Mouse (Mus musculus) midbrain, embryonic 14.5 days (tissue): Measurements from ENCODE around the gene Osbpl3. TPM values are rescaled to one million over a fixed set of nuclear protein-coding genes. Genes with fewer than 3 reads are reported as not detected.

ENCODE experiments used
- ATAC-seq: fragments of 200-750 bp; cut with Nextera tagmentation; 2 replicates; pipeline ENCODE4 v1.8.0; 2017; ENCODE audit warnings: moderate number of reproducible peaks, moderate library complexity; ENCODE audit not compliant: low FRiP score, low TSS enrichment
- DNase-seq: peaks from one replicate; pipeline ENCODE4 v3.0.0-alpha.2; 2015
- H3K27ac ChIP-seq: fragments of 300-500 bp; sonication (generic); replicated peaks from 2 replicates; pipeline ENCODE4 v1.5.1; 2014; ENCODE audit warnings: mild to moderate bottlenecking, low read depth, low read length, moderate library complexity
- H3K27me3 ChIP-seq: fragments of 300-500 bp; sonication (generic); 2 replicates; pipeline ENCODE4 v1.6.1; 2014; ENCODE audit warnings: low read length, control low read depth, mixed read lengths; ENCODE audit not compliant: control insufficient read depth, insufficient read depth
- H3K36me3 ChIP-seq: fragments of 300-500 bp; sonication (generic); 2 replicates; pipeline ENCODE4 v1.6.1; 2014; ENCODE audit warnings: low read length, control low read depth; ENCODE audit not compliant: control insufficient read depth, insufficient read depth
- H3K4me1 ChIP-seq: fragments of 300-500 bp; sonication (generic); 2 replicates; pipeline ENCODE4 v1.6.1; 2014; ENCODE audit warnings: mild to moderate bottlenecking, antibody characterized with exemption, low read length, control low read depth; ENCODE audit not compliant: control insufficient read depth, insufficient read depth
- H3K4me2 ChIP-seq: fragments of 300-500 bp; sonication (generic); 2 replicates; pipeline ENCODE4 v1.6.1; 2014; ENCODE audit warnings: mild to moderate bottlenecking, low read length, moderate library complexity
- H3K4me3 ChIP-seq: fragments of 300-500 bp; sonication (generic); replicated peaks from 2 replicates; pipeline ENCODE4 v1.5.1; 2014; ENCODE audit warnings: low read depth, low read length
- H3K9ac ChIP-seq: fragments of 300-500 bp; sonication (generic); replicated peaks from 2 replicates; pipeline ENCODE4 v1.6.1; 2014; ENCODE audit warnings: mild to moderate bottlenecking, low read length, moderate library complexity
- H3K9me3 ChIP-seq: fragments of 300-500 bp; sonication (generic); 2 replicates; pipeline ENCODE4 v1.6.1; 2016; ENCODE audit warnings: low read length, control low read depth, mixed read lengths; ENCODE audit not compliant: control insufficient read depth
- WGBS: fragments of 180-500 bp; shearing (Covaris S2); extraction: QIAGEN DNeasy Blood & Tissue Kit; methylation state at CpG from one replicate; pipeline ENCODE4 v1.1.7; 2014; 5-methylcytosine and 5-hydroxymethylcytosine counted together
- polyA plus RNA-seq: library from polyadenylated mRNA; unstranded; fragments of >200 nt; fragmentation: Nextera tagmentation; extraction: Ambion mirVana; gene quantifications from 2 replicates; pipeline ENCODE4 v1.2.1, GENCODE M21; 2014

The Osbpl3 gene
- polyA plus RNA-seq, 1 experiment from 2014 or later, result 5.5 TPM

- H3K4me3 ChIP-seq, result no peak overlapping the region
- H3K9me3 ChIP-seq, result no peaks in the 10 kb centered on the region
- no peak overlapping the region for H3K9ac ChIP-seq
- H3K36me3 ChIP-seq, result no peaks in the 10 kb centered on the region
- H3K4me1 ChIP-seq, result no peaks in the 10 kb centered on the region
- no peak overlapping the region for H3K27ac ChIP-seq
- ATAC-seq, result no peak
- WGBS, result 50% methylated on average over 11 of the region's 11 CpGs
- no peak for DNase-seq
- H3K27me3 ChIP-seq, result no peaks in the 10 kb centered on the region
- no peak overlapping the region for H3K4me2 ChIP-seq
Measured at GRCm38 (mm10) chr6:50404698-50405097, 51.3 kb downstream of the Osbpl3 start.

GRCm38 (mm10) chr6:50403524-50403923 lies 52.5 kb downstream of the Osbpl3 start:
- Histone ChIP-seq H3K36me3 (no peaks in the 10 kb centered on the region), H3K9ac (no peak overlapping the region), H3K9me3 (no peaks in the 10 kb centered on the region), H3K4me1 (no peaks in the 10 kb centered on the region), H3K27ac (no peak overlapping the region), H3K4me2 (no peak overlapping the region), H3K27me3 (no peaks in the 10 kb centered on the region), H3K4me3 (no peak overlapping the region)
- 93% methylated on average over 4 of the region's 4 CpGs for WGBS
- DNase-seq, result no peak
- ATAC-seq, result no peak

- ATAC-seq (no peak), DNase-seq (no peak)
- H3K36me3 ChIP-seq, result no peaks in the 10 kb centered on the region
- no peak overlapping the region for H3K4me2 ChIP-seq
- H3K4me3 ChIP-seq, result no peak overlapping the region
- no peak overlapping the region for H3K9ac ChIP-seq
- H3K9me3 ChIP-seq, result no peaks in the 10 kb centered on the region
- no peaks in the 10 kb centered on the region for H3K27me3 ChIP-seq
- no peaks in the 10 kb centered on the region for H3K4me1 ChIP-seq
- 85% methylated on average over 4 of the region's 4 CpGs for WGBS
- H3K27ac ChIP-seq, result no peak overlapping the region
Measured at GRCm38 (mm10) chr6:50402872-50403271, 53.1 kb downstream of the Osbpl3 start.

GRCm38 (mm10) chr6:50400234-50400633 lies 55.8 kb downstream of the Osbpl3 start:
- 90% methylated on average over 6 of the region's 6 CpGs for WGBS
- no peaks in the 10 kb centered on the region for H3K9me3 ChIP-seq
- H3K27me3 ChIP-seq, result no peaks in the 10 kb centered on the region
- DNase-seq (no peak), ATAC-seq (no peak)
- H3K36me3 ChIP-seq, result no peaks in the 10 kb centered on the region
- no peak overlapping the region for H3K4me3 ChIP-seq
- H3K4me1 ChIP-seq, result no peaks in the 10 kb centered on the region
- no peak overlapping the region for H3K27ac ChIP-seq
- no peak overlapping the region for H3K9ac ChIP-seq
- H3K4me2 ChIP-seq, result no peak overlapping the region

GRCm38 (mm10) chr6:50399427-50400195 lies 56.4 kb downstream of the Osbpl3 start:
- H3K4me3 ChIP-seq, result no peak overlapping the region
- no peaks in the 10 kb centered on the region for H3K9me3 ChIP-seq
- no peak overlapping the region for H3K27ac ChIP-seq
- H3K36me3 ChIP-seq, result no peaks in the 10 kb centered on the region
- DNase-seq (no peak), ATAC-seq (no peak)
- H3K9ac ChIP-seq, result no peak overlapping the region
- WGBS, result 61% methylated on average over 7 of the region's 7 CpGs
- H3K27me3 ChIP-seq, result no peaks in the 10 kb centered on the region
- H3K4me2 ChIP-seq, result no peak overlapping the region
- H3K4me1 ChIP-seq, result no peaks in the 10 kb centered on the region

GRCm38 (mm10) chr6:50398324-50398723 lies 57.7 kb downstream of the Osbpl3 start:
- H3K27me3 ChIP-seq, result no peaks in the 10 kb centered on the region
- H3K27ac ChIP-seq, result no peak overlapping the region
- H3K36me3 ChIP-seq, result no peaks in the 10 kb centered on the region
- H3K4me1 ChIP-seq, result no peaks in the 10 kb centered on the region
- DNase-seq (no peak), ATAC-seq (no peak)
- H3K4me3 ChIP-seq, result no peak overlapping the region
- 92% methylated on average over 6 of the region's 6 CpGs for WGBS
- H3K9me3 ChIP-seq, result no peaks in the 10 kb centered on the region
- H3K9ac ChIP-seq, result no peak overlapping the region
- no peak overlapping the region for H3K4me2 ChIP-seq

GRCm38 (mm10) chr6:50397116-50397515 lies 58.9 kb downstream of the Osbpl3 start:
- no peak for DNase-seq
- Histone ChIP-seq H3K9ac (no peak overlapping the region), H3K4me1 (no peaks in the 10 kb centered on the region), H3K4me3 (no peak overlapping the region), H3K36me3 (no peaks in the 10 kb centered on the region), H3K27ac (no peak overlapping the region), H3K9me3 (no peaks in the 10 kb centered on the region), H3K27me3 (no peaks in the 10 kb centered on the region), H3K4me2 (no peak overlapping the region)
- 75% methylated on average over 5 of the region's 5 CpGs for WGBS
- no peak for ATAC-seq

GRCm38 (mm10) chr6:50395641-50396312 lies 60.2 kb downstream of the Osbpl3 start:
- H3K36me3 ChIP-seq, result no peaks in the 10 kb centered on the region
- H3K4me2 ChIP-seq, result no peak overlapping the region
- DNase-seq (no peak), ATAC-seq (no peak)
- WGBS, result 77% methylated on average over 7 of the region's 7 CpGs
- no peak overlapping the region for H3K9ac ChIP-seq
- no peaks in the 10 kb centered on the region for H3K9me3 ChIP-seq
- H3K4me1 ChIP-seq, result no peaks in the 10 kb centered on the region
- no peak overlapping the region for H3K4me3 ChIP-seq
- no peaks in the 10 kb centered on the region for H3K27me3 ChIP-seq
- no peak overlapping the region for H3K27ac ChIP-seq

- Histone ChIP-seq H3K4me3 (no peak overlapping the region), H3K9me3 (no peaks in the 10 kb centered on the region)
Measured at GRCm38 (mm10) chr6:50394432-50394831, 61.6 kb downstream of the Osbpl3 start.

More at GRCm38 (mm10) chr6:50394432-50394831, 61.6 kb downstream of the Osbpl3 start:
- H3K9ac ChIP-seq, result no peak overlapping the region
- H3K4me2 ChIP-seq, result no peak overlapping the region
- H3K27ac ChIP-seq, result no peak overlapping the region
- no peak for ATAC-seq
- DNase-seq, result no peak
- H3K36me3 ChIP-seq, result no peaks in the 10 kb centered on the region
- no peaks in the 10 kb centered on the region for H3K4me1 ChIP-seq
- H3K27me3 ChIP-seq, result no peaks in the 10 kb centered on the region
- WGBS, result 90% methylated on average over 3 of the region's 3 CpGs
